Mouse (Mus musculus) gastrocnemius, postnatal 25 days (tissue): Measurements from ENCODE around the gene Aven. TPM values are rescaled to one million over a fixed set of nuclear protein-coding genes. Genes with fewer than 3 reads are reported as not detected.

Experiments
- DNase-seq: peaks from one replicate; pipeline ENCODE4 v3.0.0; 2022
- total RNA-seq, 2 experiments: library from RNA; stranded (reverse); gene quantifications; 1 replicate in 1 of 2; 2 replicates in 1 of 2; pipeline ENCODE4 v1.2.3; 2021

The Aven gene
- total RNA-seq, 2 experiments from 2014 or later: 14.6 to 19.2 TPM

DNA sequence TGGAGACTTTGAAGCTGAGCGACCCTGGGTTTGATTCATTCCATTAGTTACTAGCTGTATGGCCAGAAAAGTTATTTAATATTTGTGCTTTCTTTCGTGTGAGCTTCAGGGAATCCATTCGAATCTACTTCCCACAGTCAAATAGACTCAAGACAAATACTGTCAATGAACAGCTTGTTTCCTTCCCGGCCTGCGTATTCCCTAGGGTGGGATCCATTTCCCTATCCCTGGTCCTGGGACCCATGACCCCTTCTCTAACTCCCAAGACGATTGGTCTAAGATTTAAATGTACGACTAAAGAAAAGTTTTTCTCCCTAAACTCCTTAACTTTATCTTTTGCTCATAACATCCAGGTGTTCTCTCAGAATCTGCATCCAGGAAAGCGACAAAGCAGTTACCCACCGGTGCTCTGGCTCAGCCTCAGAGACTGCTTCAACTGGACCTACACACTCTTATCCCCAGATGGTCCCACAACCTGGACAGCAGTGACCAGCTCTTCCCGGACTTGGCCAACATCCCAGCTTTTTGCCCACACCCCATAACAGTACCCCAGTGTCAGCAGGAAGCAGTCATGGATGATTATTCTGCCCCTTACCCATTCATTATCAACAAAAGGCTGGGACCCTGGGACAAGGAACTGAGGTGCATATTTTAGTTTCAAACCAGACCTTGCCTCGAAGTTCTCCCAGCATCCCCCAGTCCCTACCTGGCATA is 2.1 kb upstream of the Aven start:
- no peak for DNase-seq

DNA sequence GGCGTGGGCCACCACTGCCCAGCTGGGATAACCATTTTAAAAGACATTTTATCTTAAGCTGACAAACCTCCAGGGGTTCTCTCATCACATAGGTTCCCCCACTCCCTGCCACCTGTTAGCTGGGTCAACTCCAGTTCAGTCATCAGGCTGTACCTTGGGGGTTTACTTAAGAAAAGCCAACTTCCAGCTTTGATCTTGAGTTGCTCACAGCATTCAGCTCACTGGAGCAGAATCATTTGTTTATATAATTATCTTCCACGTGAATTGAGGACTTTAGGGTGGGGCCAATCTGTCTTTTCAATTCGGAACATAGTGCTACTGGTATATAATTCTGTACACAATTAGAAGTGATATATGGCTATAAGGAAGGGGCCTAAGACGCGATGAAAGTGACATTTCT is 1.1 kb upstream of the Aven start:
- DNase-seq: no peak

DNA sequence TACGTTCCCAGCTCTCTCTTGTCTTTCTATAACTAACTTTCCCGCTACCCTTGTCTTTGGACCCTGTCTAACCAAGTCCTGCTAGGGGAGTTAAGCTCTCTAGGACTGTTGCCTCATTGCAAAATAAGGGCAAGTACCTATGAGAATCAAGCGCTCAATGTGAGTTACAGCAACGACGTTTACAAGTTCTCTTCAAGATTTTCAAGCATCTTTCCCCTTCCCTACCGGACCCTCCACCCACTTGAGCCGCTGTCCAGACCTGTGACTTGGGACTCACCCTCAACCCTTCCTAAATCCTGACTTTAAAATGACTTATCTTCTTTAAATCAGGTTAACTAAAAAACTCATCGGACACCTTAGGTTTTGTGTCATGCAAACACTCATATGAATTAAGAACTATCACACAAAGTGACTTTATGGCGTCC is 321 bp upstream of the Aven start:
- DNase-seq: no peak

DNA sequence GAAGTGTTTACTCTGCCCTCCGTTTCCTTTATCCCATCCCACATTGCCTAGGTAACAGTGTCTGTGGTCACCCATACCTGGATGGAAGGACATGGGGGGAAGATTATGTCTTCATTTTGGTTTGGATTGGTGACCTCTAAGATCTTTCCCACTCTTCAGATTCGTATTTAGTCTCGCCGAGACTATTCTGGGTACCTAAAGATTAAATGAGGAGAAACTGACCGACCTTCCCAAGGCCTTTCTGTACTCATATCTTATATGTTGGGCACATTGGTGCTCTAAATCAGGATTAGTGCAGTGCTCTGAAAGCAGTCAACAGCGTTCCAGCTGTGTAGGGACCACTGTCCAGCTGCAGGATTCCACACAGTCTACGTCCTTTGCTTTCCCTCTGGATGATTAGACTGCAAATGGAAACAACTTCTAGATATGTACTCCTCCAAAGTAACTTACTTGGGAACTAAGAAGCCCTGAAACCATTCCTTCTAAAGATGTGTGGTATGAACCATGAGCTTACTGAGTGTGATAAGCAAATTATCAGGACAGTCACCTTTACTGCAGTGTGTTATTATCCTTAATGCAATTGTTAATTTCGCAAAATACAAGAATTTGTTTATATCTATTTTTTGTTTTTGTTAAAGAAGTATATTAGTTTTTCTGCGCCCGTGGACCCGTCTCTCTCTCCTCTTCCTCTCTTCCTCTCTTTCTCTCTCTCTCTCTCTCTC is 936 bp downstream of the Aven start:
- no peak for DNase-seq

DNA sequence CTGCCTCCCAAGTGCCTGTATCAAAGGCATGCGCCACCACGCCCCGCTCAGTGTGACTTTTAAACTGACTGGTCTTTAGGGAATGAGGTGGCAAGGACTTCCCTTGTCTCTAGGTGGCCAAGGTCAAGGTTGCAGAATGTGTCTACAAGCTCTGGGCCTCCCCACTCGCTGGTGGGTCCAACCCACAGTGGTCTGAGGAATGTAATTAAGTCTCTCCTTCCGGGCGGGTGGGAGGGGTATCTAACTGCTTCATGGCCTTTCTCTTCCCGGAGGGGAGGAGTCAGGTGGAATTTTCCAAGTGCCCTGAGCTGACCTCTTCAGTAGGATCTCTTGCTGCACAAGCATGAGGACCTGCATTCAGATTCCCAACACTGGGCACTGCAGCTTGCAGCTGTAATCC is 5.1 kb downstream of the Aven start:
- no peak for DNase-seq

DNA sequence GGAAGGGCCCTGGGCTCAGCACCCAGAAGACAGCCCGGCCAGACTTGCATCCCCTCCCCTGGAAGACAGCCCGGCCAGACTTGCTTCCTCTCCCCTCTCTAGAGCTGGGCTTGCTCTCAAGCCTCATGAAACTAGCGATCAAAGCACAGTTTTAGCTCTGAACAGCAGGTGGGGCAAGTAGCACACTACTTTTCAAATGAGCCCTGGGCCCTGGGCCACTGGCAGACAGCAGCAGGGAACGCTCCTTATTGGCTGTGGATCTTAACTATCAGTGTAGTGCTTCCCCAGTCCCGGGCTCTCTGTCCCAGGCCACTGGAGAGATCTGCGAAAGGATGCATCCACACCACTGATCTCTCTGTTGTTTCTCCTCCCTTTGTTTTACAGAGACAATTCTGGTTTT is 8.4 kb downstream of the Aven start:
- DNase-seq: peak; percentile 79

DNA sequence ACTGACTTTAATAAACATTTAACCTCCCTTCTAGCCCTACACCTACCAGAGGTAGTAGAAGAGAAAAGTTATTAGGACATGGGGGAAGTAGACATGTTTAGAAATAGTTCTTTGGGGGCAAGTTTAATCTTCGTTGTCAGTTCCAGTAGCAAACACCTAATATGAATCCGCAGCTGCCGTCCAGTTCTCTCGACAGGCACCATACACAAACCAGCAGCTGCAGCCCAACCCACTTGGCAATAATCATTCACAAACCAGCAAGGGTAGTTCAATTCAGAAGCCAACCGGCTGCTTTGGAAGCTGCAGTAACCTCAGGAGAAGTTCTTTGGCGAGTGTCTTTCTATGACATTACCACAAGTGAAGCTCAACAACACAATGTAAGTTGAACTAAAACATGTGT is 11.2 kb downstream of the Aven start:
- no peak for DNase-seq

DNA sequence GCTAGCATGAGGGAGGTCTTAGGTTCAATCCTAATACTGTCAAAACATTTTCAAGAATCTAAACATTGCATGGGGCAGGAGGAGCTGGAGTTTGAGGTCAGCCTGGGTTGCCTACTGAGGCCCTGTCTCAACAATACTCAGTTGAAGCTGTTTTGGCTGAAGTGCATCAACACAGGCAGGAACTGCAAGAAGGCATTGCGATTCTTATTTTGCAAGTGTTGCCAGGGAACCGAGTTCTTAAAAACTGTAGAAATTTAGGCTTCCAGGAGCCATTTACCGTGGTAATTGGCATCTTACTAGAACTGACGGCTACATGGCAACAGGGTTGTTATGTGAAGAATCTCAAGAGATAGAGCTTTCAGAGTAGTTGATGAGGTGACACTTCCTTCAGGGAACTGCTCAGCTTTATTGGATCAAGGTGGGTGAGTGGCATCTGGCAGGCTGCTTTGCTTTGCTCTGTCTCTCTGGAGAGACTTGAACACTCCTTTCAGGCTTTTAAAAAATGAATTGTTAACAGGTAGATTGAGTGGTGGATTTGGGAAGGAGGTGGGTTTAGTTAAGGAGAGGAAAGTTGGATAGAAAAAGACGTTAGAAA is 14.2 kb downstream of the Aven start:
- DNase-seq: no peak

DNA sequence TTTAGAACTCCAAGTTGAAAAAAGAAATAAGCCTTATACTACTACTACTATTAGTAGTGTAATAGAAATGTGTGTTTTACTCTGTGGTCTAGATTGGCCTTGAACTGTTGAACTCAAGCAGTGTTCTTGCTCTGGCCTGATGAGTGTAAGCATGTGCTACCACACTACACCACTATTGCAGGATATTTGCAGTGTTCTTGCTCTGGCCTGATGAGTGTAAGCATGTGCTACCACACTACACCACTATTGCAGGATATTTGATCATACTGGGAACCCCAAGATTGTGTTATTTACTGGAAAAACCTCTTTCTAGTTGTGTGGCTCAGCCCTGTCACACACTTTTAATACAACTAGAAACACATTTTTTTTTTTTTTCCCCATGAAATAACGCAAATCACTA is 14.7 kb downstream of the Aven start:
- DNase-seq: no peak

DNA sequence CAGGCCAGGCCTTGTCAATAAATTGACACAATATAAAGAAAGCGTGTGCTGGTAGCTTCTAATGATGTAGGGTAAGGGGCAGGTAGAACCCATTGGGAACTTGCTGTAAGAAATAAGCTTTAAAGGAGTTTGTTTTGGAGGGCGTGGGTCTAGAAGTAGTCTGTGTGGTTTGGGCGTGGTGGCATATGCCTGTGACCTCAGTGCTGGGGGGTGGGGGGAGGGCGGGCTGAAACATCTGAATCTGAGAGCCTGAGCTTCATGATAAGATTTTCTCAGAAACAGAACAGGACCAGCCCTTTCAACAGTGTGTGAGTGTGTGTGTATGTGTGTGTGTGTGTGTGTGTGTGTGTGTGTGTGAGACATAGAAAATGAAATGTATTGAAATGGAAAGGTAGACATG is 17.4 kb downstream of the Aven start:
- DNase-seq: no peak

DNA sequence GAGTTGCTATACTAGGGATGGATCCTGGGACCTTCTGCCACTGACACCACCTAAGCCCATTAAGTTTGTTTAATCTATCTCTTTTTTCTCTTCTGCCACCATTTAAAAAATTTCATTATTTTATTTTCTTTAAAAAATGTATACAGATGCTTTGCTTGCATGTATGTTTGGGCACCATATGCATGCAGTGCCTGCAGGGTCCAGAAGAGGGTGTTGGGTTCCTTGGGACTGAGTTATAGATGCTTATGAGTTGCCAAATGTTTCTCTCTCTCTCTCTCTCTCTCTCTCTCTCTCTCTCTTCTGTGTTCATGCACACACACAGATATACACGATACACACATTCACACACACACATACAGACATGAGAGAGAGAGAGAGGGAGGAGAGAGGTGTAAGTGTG is 20.3 kb downstream of the Aven start:
- DNase-seq: no peak

DNA sequence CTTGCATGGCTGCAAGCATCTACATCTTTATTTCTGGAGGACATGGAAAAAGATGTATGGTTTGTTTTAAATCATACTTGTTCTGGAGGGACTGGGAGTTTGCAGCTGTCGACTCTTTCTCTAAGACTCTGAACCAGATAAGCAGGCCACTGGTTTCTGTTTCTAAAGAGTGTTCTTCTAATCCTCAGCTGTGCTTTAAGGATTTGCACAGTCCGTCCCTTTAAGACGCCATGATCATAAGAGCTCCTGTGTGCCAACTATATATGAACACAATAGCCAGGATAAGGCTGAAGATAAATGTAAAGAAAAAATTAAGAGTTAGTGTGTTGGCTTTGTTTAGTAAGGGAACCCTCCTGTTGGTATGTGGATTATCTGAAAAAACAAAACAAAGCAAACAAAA is 24.0 kb downstream of the Aven start:
- DNase-seq: no peak

DNA sequence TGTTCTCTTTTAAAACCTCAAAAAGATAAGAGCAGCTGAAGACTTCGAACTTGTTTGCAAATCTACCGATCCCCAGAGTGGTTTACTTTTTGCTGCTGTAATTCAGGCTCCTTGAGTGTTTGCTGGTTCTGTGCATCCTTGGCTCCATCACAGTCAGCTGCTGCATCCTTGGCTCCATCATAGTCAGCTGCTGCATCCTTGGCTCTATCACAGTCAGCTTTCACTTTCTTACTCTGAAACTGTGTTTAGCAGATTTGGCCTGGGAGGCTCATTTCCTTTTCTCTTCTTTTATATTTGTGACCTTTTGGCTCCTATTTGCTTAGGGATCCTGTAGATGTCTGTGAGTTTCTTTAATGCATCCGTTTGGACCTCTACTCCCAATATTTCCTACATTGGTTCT is 24.5 kb downstream of the Aven start:
- no peak for DNase-seq

DNA sequence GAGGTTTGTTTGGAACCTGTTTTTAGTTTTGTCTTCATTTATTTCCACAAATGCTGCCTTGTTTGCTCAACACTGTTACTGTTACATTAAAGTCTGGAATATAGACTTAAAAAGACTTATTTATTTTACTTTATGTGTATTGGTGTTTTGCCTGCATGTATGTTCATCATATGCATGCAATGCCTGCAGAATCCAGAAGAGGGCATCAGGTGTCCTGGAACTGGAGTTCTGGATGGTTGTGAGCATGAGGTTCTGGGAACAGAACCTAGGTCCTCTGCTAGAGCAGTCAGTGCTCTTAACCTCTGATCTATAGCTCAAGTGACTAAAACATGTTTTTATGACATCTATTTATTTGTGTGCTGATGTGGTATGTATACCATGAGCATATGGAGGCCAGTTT is 25.8 kb downstream of the Aven start:
- no peak for DNase-seq

DNA sequence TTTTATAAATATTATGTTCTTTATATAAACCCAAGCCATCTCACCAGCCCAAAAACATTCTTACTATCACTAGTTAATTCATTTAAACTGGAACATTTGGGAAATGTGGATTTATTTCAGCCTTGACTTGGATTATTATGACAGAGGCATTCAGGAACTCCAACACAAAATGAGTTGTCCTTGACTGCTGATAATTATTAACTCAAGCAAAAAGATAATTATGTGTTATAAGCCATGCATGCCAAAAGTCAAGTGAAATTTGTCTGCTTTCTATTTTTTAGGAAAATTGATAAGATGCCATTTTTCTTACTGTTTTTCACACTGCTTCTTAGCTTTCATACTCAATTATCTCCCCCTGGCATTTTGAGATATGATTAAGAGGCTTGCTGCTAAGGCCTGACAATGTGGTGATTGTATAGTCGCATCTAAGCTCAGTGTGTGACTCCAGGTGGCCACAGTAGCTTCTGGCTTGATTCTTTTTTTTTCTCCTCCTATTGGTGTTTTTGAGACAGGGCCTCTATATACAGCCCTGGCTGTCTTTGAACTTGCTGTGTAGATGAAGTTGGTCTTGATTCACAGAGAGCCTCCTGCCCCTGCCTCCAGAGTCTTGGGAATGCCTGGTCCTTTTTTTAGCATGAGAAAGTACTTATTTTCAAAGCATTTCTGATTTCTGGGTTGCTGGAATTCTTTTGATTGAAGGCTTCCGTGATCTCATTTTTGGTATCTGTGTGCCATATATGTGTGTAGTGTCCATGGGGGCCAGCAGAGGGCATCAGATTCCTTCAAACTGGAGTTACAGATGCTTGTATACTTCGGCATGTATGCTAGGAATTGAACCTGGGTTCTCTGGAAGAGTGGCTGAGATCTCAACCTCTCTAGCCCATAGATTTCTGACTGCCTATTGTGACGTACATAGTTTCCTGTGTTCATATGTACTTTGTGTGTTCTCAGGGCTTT is 28.0 kb downstream of the Aven start:
- DNase-seq: no peak

DNA sequence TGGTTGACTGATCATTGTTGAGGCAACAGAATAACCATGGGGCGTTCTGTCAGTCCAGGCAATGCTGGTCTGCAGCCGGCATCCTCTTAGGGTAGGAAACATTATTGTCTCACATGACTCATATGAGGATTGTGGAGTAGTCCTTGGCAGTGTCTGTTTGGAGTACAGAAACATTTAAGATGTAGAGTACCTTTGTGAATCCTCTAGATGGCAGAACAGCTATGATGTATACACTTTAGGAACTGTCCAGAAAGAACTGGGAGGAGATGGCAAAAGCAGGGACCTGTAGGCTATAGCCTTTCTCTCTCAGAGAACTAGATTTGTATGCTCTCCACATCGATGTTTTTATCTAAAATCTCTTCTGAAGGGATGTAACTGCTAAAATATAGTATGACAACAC is 34.2 kb downstream of the Aven start:
- no peak for DNase-seq

DNA sequence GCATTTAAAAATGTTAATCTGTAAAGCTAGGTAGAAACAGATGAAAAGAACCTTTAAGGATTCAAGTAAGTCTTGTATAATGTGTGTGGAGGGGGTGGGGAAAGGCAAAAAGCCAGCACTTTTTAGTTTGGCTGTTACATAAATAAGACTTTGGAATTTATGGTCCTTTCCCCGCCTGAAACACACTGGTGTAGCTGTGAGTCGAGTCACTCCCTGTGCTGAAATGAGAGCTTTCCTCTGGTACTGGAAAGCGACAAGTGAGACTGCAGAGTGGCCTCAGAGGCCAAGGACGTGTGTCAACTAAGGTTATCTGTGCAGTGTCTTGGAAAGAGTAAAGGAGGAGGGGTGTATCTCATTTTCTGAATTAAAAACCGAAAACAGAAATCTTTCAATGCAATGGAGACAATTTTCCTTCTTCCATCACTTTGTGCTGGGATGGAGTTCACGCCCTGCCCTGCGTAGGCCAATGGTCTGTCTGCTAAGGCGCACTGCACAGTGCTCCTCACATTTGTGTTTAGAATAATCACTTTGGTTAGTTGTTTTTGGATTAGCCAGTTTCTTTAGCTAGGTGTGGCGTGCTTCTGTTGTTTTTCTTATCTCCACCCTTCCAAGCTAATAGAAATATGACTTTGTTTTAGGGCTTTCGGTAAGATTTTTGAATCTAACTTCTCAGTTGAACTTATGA is 40.2 kb downstream of the Aven start:
- DNase-seq: no peak

DNA sequence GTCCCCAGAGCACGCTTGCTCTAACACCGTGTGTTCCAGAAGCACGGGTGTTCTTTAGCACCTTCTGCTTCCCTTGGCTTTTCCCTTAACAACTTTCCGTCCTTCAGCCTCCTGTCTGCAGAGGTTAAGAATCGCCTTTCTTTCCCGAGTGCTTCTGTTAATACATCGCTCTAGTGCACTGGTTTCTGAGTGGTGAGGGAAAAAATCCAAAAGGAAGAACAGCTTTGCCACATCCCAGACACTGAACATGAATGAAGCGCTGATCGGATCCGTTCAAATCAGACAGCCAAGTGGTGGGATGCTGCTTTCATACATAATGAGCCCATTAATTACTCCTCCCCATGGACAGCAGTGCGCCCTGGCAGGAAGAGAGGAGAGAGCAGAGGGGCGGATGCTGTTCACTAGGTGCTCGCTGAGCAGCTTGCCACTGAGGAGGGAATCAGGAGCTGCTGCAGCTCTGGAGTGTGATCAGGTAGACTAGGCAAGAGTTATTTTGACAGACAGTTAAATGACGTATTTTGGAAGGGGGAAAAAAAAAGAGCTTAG is 42.0 kb downstream of the Aven start:
- no peak for DNase-seq

DNA sequence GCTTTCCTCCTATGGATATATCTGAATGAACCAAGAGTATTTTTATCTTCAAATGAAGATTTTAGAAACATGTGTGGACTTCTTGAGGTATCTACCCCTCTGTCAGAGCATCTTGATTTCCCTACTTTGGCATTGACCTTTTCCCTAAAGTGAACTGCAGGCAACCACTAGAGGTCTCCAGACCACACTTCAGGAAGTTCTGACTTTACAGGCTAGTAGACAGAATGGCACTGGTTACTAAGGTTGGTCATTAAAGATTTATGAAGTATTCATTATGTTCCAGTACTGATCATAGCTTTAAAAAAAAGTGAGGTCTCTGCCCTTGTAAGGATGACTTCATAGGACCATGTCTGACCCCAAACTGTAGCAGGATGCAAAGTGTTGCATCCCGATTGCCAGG is 46.0 kb downstream of the Aven start:
- no peak for DNase-seq

DNA sequence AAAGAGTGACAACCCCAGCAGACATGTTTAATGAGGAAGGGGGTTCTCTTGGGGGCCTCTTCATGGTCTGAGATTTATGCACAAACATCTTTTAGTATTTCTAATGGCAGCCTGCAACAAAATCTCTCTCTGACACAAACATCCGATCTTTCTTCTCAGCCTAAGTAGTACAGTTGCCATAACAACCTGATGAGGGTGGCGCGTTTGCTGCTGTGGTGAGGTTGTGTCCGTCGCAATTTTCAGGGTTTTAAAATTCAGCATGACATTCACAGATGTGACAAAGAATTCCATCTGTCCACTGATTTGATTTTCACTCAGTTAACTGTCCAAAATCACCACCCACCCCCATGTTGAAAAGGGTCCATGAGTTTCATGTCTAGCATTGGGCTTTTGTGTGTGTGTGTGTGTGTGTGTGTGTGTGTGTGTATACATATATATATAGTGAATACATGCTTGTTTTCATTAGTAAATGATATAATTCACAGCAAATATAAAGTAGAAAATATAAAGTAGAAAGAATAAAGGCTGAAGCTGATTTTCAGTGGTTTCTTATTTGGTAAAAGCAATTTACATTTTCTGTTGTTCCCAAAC is 49.0 kb downstream of the Aven start:
- DNase-seq: no peak

DNA sequence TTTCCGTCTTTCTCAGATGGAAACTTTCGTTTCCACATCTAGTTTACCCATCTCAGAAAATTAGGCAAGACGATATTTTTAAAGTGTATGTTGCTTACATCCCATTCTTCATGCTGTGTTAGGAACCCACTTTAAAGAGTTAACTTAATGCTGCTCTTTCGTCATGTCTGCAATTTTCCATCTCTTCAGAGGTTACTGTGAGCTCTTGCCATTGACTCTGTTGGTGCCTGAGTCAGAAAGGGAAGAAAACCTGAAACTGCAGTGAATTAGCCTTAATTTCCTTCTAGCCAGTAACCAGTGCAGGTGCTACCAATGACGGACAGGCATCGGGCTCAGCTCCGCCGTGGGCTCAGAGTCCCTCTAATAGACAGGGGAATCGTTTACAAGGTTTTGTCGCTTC is 63.8 kb downstream of the Aven start:
- no peak for DNase-seq
